Mouse (Mus musculus) embryo, embryonic 10.5 days (tissue): Measurements from ENCODE around the gene Fra10ac1.
A peak's percentile ranks its signal among the peaks of the same experiment; 100 is the strongest.

Experiments
- DNase-seq: peaks from one replicate; pipeline ENCODE4 v3.0.0-alpha.2; 2015; ENCODE audit warnings: low spot score

The Fra10ac1 gene

DNA sequence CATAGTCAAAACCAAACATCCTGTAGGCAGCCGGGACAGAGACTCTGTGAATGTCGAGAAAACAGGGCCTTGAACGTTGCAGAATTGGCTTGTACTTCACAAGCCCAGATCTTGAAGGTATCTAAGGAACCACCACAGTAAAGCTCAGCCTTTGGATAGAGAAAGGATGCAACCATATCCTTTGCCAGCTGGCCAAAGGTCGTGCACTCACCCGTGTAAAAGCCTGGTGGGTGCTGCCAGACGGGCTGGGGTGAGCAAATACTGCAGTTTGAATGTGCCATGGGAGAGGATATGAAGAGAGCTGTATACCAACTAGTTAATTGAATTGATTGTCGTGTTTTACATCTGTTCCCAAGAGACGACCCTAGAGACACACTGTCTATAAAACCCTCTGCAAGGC lies 8.1 kb upstream of the Fra10ac1 start:
- DNase-seq: no peak

DNA sequence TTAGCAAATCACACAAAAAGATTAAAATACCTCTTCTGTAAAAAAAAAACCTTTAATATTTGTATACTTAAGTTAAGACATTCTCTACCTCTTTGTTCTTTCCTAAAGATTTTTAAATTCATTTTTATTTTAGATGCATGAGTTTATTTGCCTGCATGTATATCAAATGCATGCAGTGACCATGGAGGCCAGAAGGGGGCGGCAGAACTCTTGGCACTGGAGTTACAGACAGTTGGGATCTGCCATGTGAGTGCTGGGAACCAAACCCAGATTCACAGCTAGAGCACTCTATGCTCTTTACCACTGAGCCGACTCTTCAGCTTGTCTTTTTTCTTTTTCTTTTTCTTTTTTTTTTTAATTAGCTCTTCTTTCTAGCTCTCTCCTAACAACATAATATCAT lies 4.7 kb upstream of the Fra10ac1 start:
- DNase-seq: no peak

DNA sequence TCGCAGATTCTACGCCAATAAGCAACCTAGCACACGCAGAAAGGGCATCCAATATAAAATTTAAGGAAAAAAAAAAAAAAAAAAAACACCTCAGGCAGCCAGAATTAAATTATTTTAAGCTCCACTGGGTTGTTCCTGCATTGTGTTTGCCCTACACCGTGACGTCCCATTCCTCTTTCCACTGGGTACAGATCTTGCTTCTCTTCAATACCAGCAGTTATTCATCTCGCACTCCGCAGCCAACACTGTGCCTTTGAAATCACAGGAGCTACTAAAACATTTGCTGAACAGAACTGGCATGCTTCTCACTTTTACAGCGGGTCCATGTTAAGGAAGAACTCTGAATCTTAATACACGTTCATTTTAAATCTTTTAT lies 717 bp upstream of the Fra10ac1 start:
- peak; percentile 31 for DNase-seq

DNA sequence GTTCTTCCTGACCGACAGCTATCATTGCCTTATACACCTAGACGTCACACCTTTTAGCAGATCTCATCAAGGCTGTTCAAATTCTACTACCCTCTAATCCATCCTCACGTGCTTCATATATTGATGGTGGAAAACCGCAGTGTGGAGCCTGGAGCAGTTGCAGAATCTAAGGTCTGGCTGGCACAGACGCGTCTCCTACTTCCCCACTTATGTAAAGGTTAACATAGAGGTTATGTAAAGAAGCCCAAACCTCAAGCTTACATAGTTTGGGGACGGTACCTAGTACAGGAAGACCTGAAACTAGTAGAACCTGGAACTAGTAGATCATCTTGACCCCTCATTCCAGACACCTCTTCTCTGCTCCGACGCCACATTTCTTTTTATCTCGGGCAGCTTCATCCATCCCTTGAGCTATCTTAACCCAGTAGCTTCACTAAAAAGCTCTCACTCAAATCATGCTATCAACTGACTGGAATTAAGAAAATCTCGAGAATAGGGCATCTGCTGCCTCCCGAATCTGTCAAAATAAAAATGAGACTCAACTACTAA lies 526 bp downstream of the Fra10ac1 start:
- DNase-seq: no peak

DNA sequence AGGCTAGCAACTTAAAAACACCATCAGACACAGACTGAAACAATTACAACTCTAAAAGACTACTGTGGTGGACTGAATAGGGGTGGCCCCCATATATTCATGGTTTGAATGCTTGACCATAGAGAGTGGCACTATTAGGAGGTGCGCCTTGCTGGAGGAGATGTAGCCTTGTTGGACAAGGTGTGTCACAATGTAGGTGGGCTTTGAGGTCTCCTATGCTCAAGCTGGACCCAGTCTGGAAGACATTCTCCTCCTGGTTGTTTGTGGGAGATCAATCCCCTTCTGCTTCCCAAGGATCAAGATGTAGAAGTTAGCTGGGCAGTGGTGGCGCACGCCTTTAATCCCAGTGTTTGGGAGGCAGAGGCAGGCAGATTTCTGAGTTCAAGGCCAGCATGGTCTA lies 6.3 kb downstream of the Fra10ac1 start:
- DNase-seq: no peak

DNA sequence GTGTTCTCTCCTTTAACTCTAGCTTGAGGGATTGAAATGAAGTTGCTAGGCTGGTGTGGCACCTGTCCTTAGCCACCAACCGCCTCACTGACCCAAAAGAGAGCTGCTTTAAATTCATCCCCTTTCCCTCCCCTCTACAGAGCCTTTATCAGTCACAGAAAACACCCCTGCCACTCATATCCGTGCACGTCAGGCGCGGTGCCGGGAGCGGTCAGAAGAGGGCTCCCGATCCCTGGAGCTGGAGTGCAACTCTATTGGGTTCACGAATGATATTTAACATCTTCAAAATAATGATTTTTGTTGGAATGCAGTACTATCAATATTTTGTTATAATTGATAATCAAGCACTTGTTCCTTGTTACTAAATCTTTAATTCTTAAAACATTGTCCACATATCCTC lies 17.3 kb downstream of the Fra10ac1 start:
- peak; percentile 24 for DNase-seq

DNA sequence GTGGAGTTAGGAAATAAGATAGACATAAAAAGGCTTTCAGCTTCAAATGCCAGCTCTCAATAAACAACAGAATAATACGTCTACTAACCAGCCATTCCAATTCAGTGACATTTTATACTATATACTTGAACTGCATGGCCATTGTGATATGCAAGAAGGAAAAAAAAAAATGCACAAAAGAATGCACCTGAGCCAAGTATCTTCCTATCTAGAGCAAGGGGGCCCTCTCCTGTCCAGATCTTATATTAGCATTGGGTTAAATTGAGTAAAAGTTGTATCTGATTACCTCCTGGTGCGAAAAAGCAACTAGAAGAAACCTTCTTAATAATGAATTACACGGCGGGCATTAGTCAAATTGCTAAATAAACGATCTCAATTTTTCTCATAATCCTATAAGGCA lies 25.2 kb downstream of the Fra10ac1 start:
- peak; percentile 42 for DNase-seq

DNA sequence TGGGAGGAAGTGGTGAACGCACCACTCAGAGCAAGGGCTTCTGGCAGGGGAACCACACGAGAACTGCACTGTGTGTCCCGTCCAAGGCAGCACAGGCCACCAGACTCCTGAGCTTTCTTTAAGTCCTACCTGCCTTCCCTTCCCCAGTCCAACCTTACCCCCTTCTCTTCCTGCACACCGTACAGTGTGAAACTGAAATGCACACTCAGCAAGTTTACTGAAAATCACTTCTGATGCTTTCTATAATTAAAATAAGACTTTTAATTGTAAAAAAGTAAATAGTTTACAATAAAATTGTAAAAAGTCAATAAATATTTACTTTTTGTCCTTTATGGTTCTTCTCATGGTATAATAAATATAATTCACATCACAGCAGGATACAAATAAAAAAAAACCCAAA lies 28.7 kb downstream of the Fra10ac1 start:
- DNase-seq: no peak

DNA sequence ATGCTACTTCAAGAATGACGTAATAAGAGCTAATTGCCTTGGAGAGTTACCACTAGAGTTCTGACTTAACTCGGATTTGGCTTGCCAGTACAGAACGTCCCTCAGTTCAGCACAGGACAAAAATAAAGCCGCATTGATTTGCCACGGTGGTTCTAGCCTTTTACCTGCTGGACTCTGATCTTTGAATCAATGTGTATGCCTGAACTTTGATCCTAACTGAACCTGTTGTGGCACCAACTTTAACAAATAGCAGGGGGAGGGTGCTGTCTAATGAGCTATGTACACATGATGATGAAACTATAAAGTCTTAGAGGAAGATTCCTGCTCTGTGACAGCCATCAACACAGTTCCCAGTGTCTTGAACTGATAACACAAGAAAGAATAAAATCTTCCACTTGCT lies 32.5 kb downstream of the Fra10ac1 start:
- DNase-seq: no peak

DNA sequence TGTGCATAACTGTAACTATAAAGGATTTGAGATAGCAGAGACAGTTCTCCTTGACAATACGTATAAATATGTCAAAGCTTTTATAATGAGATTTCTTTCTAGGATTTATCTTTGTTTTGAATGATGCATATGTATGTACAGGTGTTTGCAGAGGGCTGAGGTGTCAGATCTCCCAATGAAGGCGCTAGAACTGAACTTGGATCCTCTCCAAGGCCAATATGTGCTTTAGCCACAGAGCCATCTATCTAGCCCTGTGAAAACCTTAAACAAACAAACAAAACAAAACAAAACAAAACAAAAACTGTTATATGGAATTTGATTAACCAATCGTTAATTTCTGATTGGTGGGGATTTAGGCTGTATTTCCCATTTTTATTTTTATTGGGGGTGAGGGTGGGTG lies 33.4 kb downstream of the Fra10ac1 start:
- DNase-seq: no peak

DNA sequence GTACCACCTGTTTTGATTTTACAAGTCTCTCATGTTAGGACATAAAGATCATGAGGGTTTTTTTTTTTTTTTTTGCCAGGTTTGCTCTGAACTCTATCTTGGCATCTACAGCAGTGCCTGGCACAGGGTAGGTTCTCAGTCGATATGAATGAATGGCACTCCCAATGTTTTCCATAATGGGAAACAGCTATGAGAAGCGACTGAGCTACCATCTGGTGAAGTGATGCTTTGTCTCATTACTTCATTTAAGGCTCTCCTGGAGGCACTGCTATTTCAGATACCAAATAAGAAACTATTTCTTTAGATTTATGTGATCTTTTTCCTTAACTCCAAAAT lies 36.6 kb downstream of the Fra10ac1 start:
- no peak for DNase-seq

DNA sequence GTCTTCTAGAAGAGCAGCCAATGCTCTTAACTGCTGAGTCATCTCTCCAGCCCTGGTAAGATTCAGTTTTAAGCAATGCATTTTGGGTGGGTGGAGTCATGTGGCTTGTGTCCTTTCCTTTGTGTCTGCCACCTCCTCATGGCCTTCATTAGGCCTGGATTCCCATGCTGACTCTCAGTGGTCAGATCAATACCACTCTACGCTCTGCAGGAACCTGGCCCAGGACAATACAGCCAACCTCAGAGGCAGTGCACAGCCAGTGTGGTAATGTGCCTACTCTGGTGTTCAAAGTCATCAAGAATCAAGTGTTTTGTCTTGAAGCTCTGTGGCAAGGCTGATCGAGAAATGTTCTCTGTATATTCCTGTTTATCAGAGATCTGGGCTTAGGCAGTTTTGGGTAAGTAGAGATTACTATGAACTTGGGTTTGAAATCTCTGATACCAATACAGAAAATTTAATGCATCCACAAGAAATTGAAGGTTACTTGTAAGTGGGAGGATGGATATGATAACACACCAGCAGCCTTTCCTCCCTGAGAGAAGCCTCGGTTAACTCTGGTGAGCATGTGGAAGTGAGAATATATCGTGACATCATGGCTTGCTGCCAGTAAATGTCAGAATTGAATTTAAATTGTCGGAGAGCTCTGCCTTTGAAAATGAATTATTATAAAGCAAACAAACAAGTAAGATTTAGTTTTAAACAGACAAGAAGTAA lies 37.2 kb downstream of the Fra10ac1 start:
- no peak for DNase-seq

DNA sequence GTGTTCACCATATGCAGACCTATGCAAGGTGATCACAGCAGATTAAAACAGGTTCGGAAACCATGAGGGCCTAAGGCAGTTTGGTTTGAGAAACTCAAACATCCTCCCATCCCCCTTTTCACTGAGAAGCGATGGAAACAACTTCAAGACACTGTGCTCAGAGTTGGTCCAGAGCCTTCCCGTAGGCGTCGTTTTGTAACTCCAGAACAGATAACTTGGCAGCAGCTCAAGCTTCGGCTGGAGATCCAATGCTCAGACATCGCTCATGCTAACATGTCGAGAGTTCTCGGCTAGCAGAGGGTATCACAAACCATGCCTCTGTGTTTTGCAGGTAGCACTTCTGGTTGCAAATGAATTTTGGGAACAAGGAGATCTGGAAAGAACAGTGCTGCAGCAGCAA lies 44.3 kb downstream of the Fra10ac1 start:
- no peak for DNase-seq

DNA sequence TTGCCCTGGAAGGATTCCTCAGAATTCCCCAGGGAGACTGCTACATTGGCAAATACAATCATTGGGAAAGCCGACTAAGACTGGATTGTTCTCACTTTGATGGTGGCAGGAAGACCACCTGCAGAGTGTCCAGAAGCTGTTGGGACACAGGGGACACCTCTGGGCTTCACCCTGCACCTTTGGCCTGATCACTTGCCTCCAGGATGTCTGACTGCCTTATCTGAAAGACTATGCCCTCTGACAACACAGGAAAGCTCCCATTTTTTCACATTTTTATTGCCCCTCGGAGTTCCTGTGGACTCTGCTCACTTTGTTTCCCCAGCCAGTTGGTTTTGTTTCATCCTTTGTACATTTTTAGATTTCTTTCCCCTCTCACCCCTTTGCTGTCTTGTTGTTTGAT lies 59.3 kb downstream of the Fra10ac1 start:
- DNase-seq: no peak

DNA sequence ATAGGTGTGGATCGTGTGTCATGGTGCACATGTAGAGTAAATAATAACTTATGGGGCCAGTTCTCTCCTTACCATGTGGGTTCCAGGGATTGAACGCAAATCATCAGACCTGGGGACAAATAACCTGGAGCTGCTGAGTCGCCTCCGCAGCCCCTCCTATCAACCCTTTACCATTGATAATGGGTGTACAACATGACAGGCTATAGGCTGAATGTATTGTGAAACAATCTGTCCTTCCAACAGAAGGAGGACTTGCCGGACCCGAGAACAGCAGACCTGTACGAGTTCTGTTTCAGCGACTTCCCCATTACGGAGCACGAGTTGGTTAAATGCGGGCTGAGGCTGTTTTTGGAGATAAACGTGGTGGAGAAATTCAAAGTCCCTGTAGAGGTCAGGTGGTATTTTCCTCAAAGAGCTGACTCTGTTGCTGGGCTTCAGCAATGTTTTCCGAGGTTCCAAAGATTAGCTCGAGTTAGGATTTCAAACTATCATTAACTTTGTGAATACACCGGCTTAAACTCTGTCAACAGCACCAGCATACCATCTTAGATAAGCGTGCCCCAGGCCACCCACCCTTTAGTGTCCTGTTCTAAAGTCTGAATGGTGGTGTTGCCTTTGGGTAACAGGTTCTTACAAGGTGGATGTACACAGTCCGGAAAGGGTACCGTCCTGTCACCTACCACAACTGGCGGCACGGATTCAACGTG lies 62.2 kb downstream of the Fra10ac1 start:
- no peak for DNase-seq

DNA sequence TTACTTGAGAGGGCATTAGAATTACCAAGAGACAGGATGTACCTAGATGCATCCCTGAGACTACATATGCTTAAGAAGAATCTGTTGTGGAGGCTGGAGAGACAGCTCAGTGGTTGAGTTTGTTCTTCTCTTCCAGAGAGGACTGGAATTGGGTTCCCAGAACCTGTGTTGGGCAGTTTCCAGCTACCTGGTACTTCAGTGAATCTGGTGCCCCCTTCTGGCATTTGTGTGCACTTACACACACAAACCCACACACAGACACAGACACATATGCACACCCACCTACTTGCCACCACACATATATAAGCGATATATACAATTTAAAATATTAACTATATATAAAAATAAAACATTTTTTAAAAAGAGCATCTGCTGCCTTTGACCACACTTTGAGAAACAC lies 67.7 kb downstream of the Fra10ac1 start:
- no peak for DNase-seq

DNA sequence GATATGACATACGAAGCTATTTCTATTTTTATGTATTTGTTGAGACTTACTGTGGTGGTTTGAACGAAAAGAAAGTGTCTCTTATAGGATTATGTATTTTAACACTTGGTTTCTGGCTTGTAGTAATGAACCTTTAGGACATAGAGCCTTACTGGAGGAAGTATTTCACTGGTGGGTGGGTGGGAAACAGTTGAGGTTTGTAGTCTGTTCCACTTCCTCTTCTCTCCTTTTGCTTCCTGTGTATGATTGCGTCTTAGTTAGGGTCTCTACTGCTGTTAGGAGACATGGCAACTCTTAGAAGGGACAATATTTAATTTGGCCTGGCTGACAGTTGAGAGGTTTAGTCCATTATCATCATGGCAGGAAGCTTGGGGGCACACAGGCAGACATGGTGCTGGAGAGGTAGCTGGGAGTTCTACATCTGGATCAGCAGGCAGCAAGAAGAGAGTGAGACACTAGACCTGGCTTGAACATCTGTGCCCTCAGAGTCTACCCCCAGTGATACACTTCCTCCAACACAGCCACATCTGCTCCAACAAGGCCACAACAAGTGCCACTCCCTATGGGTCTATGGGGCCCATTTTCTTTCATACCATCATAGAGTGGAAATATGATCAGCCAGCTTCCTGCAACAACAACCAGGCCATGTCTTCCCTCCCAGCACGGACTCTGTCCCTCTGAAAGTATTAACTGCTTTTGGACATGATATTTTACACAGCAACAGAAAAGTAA lies 80.2 kb downstream of the Fra10ac1 start:
- no peak for DNase-seq
